Mouse (Mus musculus): ENCODE data around the gene Siae. TPM values are rescaled to one million over a fixed set of nuclear protein-coding genes. Genes with fewer than 3 reads are reported as not detected.

Gene Siae
- polyA plus RNA-seq, 1 experiment from 2014 or later: 10.6 TPM

DNA sequence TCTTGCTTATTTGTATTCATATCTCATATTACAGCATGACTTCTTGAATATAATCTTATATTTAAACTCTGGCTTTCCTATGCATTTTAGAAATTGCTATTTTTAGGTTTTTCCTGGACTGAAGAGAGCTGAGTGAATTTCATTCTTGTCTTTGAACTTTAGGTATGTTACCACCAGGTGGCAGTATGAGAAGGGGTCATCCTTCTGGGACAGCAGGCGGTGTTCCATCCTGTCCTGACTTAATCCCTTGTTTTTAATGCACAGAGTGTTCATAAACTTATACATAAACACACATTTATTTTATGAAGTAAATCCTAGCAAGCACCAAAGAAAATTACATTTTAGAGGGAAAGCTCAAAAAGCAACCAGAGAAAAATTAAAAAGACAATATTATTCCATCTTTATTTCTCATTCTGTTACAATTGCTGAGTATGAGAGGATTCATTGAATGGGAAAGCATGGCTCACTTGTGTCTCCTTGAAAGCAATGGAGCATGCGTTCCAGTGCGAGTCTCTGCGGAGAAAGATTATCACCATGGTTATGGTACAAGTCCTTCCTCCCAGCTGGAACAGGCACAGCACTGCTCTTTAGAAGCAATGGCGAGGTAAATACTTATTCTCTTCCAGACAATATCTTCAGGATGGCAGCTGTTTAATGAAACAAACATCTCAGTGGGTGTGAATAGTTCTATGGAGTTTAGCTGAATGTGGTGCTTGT lies 134.6 kb downstream of the Siae start:
- ATAC-seq (replicated peaks; ENCODE audit: low FRiP score, low read depth): no peak
- Histone ChIP-seq H3K4me3 (replicated peaks; ENCODE audit: low read depth, low read length) (no peak overlapping the region), H3K27ac (no peak overlapping the region), H3K9ac (ENCODE audit: low read depth, low read length) (no peak overlapping the region), H3K36me3 (ENCODE audit: insufficient read depth, low read length) (no peaks in the 10 kb centered on the region), H3K4me1 (replicated peaks; ENCODE audit: insufficient read depth, low read length) (no peaks in the 10 kb centered on the region), H3K27me3 (ENCODE audit: insufficient read depth, low read length) (no peaks in the 10 kb centered on the region), H3K4me2 (ENCODE audit: low read length) (no peak overlapping the region), H3K9me3 (replicated peaks; ENCODE audit: low read length) (no peaks in the 10 kb centered on the region)
- TF ChIP-seq CTCF (IDR thresholded peaks at IDR 0.05; ENCODE audit: low read depth): peak; percentile 80
- peak; percentile 56 for DNase-seq (ENCODE audit: low spot score)
- WGBS: 55% methylated on average over 5 of the region's 5 CpGs

Other genes with a start within 250 kb of the Siae start
- 4.8 TPM in 2 replicates for gene Ccdc15, start 207.3 kb upstream of the Siae start, polyA plus RNA-seq (2015; fragmentation: Nextera tagmentation; extraction: Ambion mirVana)
- 0.09 and 0.16 TPM in 2 replicates for gene Hepacam, start 188.3 kb upstream of the Siae start, polyA plus RNA-seq (2015; fragmentation: Nextera tagmentation; extraction: Ambion mirVana)
- 17.5 and 19.4 TPM in 2 replicates for gene Robo4, start 153.8 kb upstream of the Siae start, polyA plus RNA-seq (2015; fragmentation: Nextera tagmentation; extraction: Ambion mirVana)
- 0.25 and 0.51 TPM in 2 replicates for gene Robo3, start 122.5 kb upstream of the Siae start, polyA plus RNA-seq (2015; fragmentation: Nextera tagmentation; extraction: Ambion mirVana)
- 15.1 and 16.9 TPM in 2 replicates for gene Msantd2, start 66.4 kb upstream of the Siae start, polyA plus RNA-seq (2015; fragmentation: Nextera tagmentation; extraction: Ambion mirVana)
- gene Esam, start 27.6 kb upstream of the Siae start, polyA plus RNA-seq (2015; fragmentation: Nextera tagmentation; extraction: Ambion mirVana): 68.5 and 70.7 TPM in 2 replicates
- 4.2 and 5.5 TPM in 2 replicates for gene Vsig2, start 16.4 kb upstream of the Siae start, polyA plus RNA-seq (2015; fragmentation: Nextera tagmentation; extraction: Ambion mirVana)
- gene Nrgn, start 2.8 kb upstream of the Siae start, polyA plus RNA-seq (2015; fragmentation: Nextera tagmentation; extraction: Ambion mirVana): 3.3 and 3.6 TPM in 2 replicates
- gene Spa17, start 58.0 kb downstream of the Siae start, polyA plus RNA-seq (2015; fragmentation: Nextera tagmentation; extraction: Ambion mirVana): 10.7 and 12.3 TPM in 2 replicates
- 135 and 144 TPM in 2 replicates for gene Tbrg1, start 101.6 kb downstream of the Siae start, polyA plus RNA-seq (2015; fragmentation: Nextera tagmentation; extraction: Ambion mirVana)
- 0.12 TPM in 1 of 2 replicates, not detected in the other for gene Panx3, start 113.5 kb downstream of the Siae start, polyA plus RNA-seq (2015; fragmentation: Nextera tagmentation; extraction: Ambion mirVana)
- not detected in 2 replicates for gene Olfr160, start 160.6 kb downstream of the Siae start, polyA plus RNA-seq (2015; fragmentation: Nextera tagmentation; extraction: Ambion mirVana)
- gene Olfr874, start 189.4 kb downstream of the Siae start, polyA plus RNA-seq (2015; fragmentation: Nextera tagmentation; extraction: Ambion mirVana): not detected in 2 replicates
- 0.05 and 0.22 TPM in 2 replicates for gene Olfr875, start 216.2 kb downstream of the Siae start, polyA plus RNA-seq (2015; fragmentation: Nextera tagmentation; extraction: Ambion mirVana)
- gene Olfr876, start 247.3 kb downstream of the Siae start, polyA plus RNA-seq (2015; fragmentation: Nextera tagmentation; extraction: Ambion mirVana): not detected in 2 replicates